Mouse (Mus musculus) forebrain, embryonic 13.5 days (tissue): ENCODE data around the gene Zdhhc8. TPM values are rescaled to one million over a fixed set of nuclear protein-coding genes. Genes with fewer than 3 reads are reported as not detected.

ENCODE experiments used
- ATAC-seq: fragments of 200-750 bp; cut with Nextera tagmentation; 2 replicates; pipeline ENCODE4 v1.8.0; 2017
- H3K27ac ChIP-seq: fragments of 300-500 bp; sonication (generic); 2 replicates; pipeline ENCODE4 v1.5.1; 2015; ENCODE audit warnings: inconsistent platforms, mild to moderate bottlenecking, moderate library complexity
- H3K27me3 ChIP-seq: fragments of 300-500 bp; sonication (generic); 2 replicates; pipeline ENCODE4 v1.6.1; 2015; ENCODE audit warnings: mild to moderate bottlenecking, inconsistent platforms
- H3K36me3 ChIP-seq: fragments of 300-500 bp; sonication (generic); 2 replicates; pipeline ENCODE4 v1.6.1; 2015; ENCODE audit warnings: mild to moderate bottlenecking, inconsistent platforms; ENCODE audit not compliant: poor library complexity, severe bottlenecking
- H3K4me1 ChIP-seq: fragments of 300-500 bp; sonication (generic); 2 replicates; pipeline ENCODE4 v1.6.1; 2015; ENCODE audit warnings: inconsistent platforms
- H3K4me2 ChIP-seq: fragments of 300-500 bp; sonication (generic); 2 replicates; pipeline ENCODE4 v1.6.1; 2015; ENCODE audit warnings: inconsistent platforms, mild to moderate bottlenecking, moderate library complexity
- H3K4me3 ChIP-seq: fragments of 300-500 bp; sonication (generic); 2 replicates; pipeline ENCODE4 v1.5.1; 2015; ENCODE audit warnings: mild to moderate bottlenecking, inconsistent platforms
- H3K9ac ChIP-seq: fragments of 300-500 bp; sonication (generic); 2 replicates; pipeline ENCODE4 v1.6.1; 2015; ENCODE audit warnings: mild to moderate bottlenecking, inconsistent platforms
- H3K9me3 ChIP-seq: fragments of 300-500 bp; sonication (generic); replicated peaks from 2 replicates; pipeline ENCODE4 v1.6.1; 2016; ENCODE audit warnings: inconsistent platforms
- WGBS: fragments of 180-500 bp; shearing (Covaris S2); methylation state at CpG from one replicate; pipeline ENCODE4 v1.1.7; 2015; 5-methylcytosine and 5-hydroxymethylcytosine counted together
- polyA plus RNA-seq: library from polyadenylated mRNA; unstranded; fragments of >200 nt; fragmentation: Nextera tagmentation; extraction: Ambion mirVana; gene quantifications from 2 replicates; pipeline ENCODE4 v1.2.1, GENCODE M21; 2015

Zdhhc8 gene
- 7.7 and 8.4 TPM in 2 replicates for polyA plus RNA-seq

DNA sequence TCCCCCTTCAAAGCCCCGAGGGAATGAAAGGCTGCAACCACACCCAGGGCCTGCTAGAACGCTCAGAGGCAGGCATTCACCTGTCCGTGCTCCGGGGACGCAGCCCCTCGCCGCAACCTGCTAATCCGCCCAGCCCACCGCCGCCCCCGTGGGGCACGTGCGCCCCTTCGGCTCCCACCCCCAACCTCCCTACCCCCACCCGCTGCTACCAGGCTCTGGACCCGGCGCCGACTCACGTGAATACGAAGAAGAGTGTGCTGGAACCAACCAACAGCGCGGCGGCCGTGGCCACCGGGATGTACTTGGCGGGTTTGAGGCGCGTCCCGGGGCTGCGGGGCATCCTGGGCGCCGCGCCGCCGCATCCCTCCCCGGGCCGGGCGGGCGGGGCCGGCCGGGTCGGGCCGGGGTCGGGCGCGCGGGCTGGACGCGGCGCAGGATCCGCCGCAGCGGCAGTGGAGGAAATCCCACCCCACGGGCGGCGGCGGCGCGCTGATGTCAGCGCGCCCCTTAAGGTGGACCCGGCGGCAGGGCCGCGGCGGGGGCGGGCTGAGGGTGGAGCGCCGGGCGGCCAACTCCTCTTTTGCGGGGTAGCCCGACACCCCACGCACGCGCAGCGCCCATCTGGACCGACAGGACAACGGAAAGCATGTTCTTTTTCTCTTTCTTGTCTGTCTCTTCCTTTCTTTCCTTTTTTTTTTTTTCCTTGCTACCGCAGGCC lies at the start of gene Zdhhc8:
Zdhhc8 (minus strand) TSS at position 466 of the 718 bp plus-strand sequence.
- H3K27ac ChIP-seq, result peak within 1 kb of the TSS; percentile 88
- peaks cover 42% of the 10 kb centered on the region for H3K4me1 ChIP-seq
- H3K9ac ChIP-seq, result peak within 1 kb of the TSS; percentile 91
- H3K27me3 ChIP-seq, result no peaks in the 10 kb centered on the region
- H3K9me3 ChIP-seq, result no peaks in the 10 kb centered on the region
- ATAC-seq, result peak; percentile 81
- H3K4me3 ChIP-seq, result peak within 1 kb of the TSS; percentile 86
- H3K4me2 ChIP-seq, result peak within 1 kb of the TSS; percentile 92
- H3K36me3 ChIP-seq, result peaks cover 25% of the 10 kb centered on the region
- WGBS, result 1% methylated on average over 57 of the region's 79 CpGs

DNA sequence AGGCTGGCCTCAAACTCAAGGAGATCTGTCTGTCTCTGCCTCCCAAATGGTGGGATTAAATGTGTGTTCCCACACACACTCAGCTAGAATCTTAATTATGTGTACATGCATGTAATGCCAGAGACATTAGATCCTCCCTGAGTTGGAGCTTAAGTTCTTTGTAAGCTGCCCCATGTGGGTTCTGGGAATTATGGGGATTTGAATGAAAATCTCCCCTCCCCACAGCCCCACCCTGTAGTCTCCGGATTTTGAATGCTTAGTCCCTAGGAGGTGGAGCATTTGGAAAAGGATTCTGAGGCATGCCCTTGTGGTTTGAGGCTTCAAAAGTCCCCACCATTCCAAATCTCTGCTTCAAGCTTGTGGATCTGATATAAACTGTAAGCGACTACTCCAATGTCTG lies 40.2 kb upstream of the Zdhhc8 start:
- Histone ChIP-seq H3K36me3 (peaks cover 96% of the 10 kb centered on the region), H3K9me3 (no peaks in the 10 kb centered on the region), H3K4me3 (no peak overlapping the region), H3K27ac (no peak overlapping the region), H3K4me2 (no peak overlapping the region), H3K9ac (no peak overlapping the region), H3K27me3 (no peaks in the 10 kb centered on the region), H3K4me1 (no peaks in the 10 kb centered on the region)
- no peak for ATAC-seq
- WGBS, result 67% methylated on average over 2 of the region's 2 CpGs

DNA sequence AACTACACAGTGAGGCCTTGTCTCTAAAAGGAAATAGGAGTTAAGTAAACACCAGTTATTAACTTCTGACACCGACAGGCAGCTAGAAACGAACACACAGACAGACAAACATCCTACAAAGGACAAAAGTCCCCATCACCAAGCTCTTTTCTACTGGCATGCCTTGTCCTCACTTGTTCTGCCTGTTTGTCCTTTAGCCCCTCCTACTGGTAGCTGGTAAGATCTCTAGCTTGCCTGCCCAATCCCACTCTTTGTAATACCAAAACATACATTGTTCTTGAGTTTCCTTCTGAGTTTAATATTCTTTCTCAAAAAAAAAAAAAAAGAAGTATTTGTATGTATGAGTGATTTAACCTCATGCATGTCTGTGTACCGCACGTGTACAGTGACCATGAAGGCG lies 33.2 kb upstream of the Zdhhc8 start:
- Histone ChIP-seq H3K9ac (no peak overlapping the region), H3K4me3 (no peak overlapping the region), H3K27ac (no peak overlapping the region), H3K27me3 (no peaks in the 10 kb centered on the region), H3K4me2 (no peak overlapping the region), H3K36me3 (peaks cover 93% of the 10 kb centered on the region), H3K4me1 (no peaks in the 10 kb centered on the region), H3K9me3 (no peaks in the 10 kb centered on the region)
- WGBS, result 90% methylated on average over 5 of the region's 5 CpGs
- no peak for ATAC-seq

DNA sequence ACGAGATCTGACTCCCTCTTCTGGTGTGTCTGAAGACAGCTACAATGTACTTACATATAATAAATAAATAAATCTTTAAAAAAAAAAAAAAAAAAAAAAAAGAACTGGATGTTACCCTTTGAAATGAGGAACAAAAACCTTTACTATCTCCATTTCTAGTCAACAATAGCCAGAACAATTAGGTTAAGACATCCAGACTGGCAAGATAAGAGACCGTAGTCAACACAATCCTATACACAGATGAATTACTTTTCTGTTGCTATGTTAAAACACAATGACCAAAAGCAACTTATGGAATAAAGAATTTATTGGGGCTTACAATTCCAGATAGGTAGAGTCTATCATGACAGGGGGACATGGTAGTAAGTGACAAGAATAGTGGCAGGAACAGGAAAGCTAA lies 30.1 kb upstream of the Zdhhc8 start:
- H3K4me2 ChIP-seq, result no peak overlapping the region

DNA sequence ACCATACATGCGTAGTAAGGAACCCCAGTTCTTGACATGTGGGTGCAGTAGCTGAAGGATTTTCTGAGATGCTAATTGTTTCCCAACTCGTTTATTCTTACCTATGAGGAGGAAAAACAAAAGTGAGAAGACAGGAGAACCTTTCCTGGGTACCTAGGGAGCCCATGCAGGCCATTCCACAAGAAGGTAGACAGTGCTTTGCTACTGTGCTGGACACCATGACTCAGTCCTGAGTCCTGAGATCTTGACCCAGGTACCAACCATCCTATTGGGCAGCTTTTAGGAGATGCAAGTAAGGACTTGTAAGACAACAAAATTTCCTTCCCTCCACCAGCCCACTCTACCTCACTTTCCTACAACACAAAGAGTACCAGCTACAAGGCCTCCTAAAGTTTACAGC lies 23.3 kb upstream of the Zdhhc8 start, which contains the start of gene Gm49776:
Gm49776 (minus strand) TSS at position 101 of the 400 bp plus-strand sequence.
- 98% methylated on average over 2 of the region's 2 CpGs for WGBS
- no peak within 1 kb of the TSS for H3K4me3 ChIP-seq
- no peaks in the 10 kb centered on the region for H3K9me3 ChIP-seq
- H3K4me2 ChIP-seq, result no peak within 1 kb of the TSS
- H3K4me1 ChIP-seq, result no peaks in the 10 kb centered on the region
- no peaks in the 10 kb centered on the region for H3K27me3 ChIP-seq
- peaks cover 97% of the 10 kb centered on the region for H3K36me3 ChIP-seq
- ATAC-seq, result no peak
- no peak within 1 kb of the TSS for H3K9ac ChIP-seq
- no peak within 1 kb of the TSS for H3K27ac ChIP-seq

More for the DNA sequence above, 30.1 kb upstream of the Zdhhc8 start:
- Histone ChIP-seq H3K36me3 (peaks cover 92% of the 10 kb centered on the region), H3K27ac (no peak overlapping the region), H3K27me3 (no peaks in the 10 kb centered on the region), H3K9me3 (no peaks in the 10 kb centered on the region), H3K4me3 (no peak overlapping the region), H3K9ac (no peak overlapping the region), H3K4me1 (no peaks in the 10 kb centered on the region)
- ATAC-seq, result no peak
- WGBS, result 88% methylated on average over 2 of the region's 2 CpGs

DNA sequence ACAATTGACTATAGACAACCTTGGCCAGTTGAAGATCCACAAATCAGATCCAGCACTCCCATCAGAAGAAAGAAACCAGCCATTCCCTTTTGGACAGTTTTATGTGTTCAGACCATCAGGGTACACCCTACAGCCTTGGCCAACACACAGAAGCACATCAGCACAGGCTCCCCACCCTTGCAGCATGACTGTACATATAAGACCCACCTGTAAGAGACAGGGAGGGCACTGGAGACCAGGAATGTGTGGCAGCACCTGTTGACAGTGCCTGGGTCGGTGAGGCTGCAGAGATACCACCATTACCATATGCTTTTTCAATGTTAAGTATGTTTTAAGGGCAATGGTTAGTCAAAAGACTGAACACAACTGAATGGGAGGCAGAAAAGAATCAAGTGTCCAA lies 18.9 kb upstream of the Zdhhc8 start:
- WGBS, result 73% methylated on average over 1 of the region's 1 CpGs
- H3K4me2 ChIP-seq, result no peak overlapping the region

DNA sequence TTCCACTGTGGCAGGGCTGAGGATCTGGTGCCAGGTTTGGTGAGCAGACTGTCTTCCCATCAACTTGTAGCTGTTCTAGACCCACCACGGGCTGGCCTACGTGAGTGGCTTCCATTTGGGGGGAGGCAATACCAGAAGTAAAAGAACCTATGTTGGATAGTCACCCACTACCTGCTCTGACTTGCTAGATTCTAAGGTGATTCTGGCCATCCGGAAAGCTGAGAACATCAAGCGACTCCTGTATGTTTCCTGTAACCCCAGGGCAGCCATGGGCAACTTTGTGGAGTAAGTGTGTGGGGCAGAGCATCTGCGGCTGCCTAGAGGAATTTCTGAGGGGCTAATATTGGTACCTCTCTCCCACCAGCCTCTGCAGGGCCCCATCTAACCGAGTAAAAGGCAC lies 17.8 kb upstream of the Zdhhc8 start:
- H3K9ac ChIP-seq, result no peak overlapping the region
- WGBS, result 89% methylated on average over 6 of the region's 6 CpGs
- H3K4me1 ChIP-seq, result peaks cover 24% of the 10 kb centered on the region
- no peak overlapping the region for H3K4me2 ChIP-seq
- no peaks in the 10 kb centered on the region for H3K9me3 ChIP-seq
- no peaks in the 10 kb centered on the region for H3K27me3 ChIP-seq
- no peak overlapping the region for H3K4me3 ChIP-seq
- no peak overlapping the region for H3K27ac ChIP-seq
- no peak for ATAC-seq
- H3K36me3 ChIP-seq, result peaks cover 75% of the 10 kb centered on the region

More for the DNA sequence above, 18.9 kb upstream of the Zdhhc8 start:
- no peaks in the 10 kb centered on the region for H3K9me3 ChIP-seq
- peaks cover 85% of the 10 kb centered on the region for H3K36me3 ChIP-seq
- H3K4me3 ChIP-seq, result no peak overlapping the region
- H3K27me3 ChIP-seq, result no peaks in the 10 kb centered on the region
- H3K9ac ChIP-seq, result no peak overlapping the region
- H3K27ac ChIP-seq, result no peak overlapping the region
- H3K4me1 ChIP-seq, result peaks cover 23% of the 10 kb centered on the region
- no peak for ATAC-seq

DNA sequence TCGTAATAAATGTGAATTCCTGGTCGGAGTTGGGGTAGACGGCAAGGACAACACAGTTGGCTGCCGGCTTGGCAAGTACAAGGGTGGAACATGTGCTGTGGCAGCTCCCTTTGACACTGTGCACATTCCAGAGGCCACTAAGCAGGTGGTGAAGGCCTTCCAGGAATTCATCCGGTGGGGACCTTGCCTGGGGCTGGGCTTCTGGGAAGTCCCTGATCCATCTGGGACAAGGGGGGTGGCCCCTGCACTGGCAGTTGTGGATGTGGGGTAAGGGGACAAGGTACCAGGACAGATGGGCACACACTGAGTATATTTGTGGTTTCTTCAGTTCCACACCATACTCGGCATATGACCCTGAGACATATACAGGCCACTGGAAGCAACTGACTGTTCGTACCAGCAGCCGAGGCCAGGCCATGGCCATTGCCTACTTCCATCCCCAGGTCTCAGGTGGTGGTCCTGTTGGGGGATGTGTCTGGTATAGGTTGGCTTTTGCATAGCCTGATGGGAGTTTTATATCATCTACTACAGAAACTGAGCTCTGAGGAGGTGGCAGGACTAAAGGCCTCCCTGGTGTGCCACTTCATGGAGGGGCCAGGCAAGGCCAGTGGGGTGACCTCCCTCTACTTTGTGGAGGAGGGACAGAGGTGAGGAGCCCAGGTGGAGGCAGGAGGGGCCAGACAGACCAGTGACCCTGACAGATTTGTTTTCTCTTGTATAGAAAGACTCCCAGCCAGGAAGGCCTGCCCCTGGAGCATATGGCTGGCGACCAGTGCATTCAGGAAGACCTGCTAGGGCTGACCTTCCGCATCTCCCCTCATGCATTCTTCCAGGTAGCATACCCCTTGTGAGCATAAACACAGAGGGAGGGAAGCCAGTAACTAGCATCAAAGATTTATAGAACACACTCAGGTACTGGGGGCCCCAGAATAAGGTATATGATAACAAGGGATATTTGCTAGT lies 16.2 kb upstream of the Zdhhc8 start:
- Histone ChIP-seq H3K27ac (0 out of 2 replicates have a peak overlapping the region, but pooled peaks have one; percentile 6), H3K4me1 (peaks cover 40% of the 10 kb centered on the region), H3K4me3 (peak overlapping the region; percentile 97), H3K9ac (peak overlapping the region; percentile 91), H3K27me3 (no peaks in the 10 kb centered on the region), H3K4me2 (peak overlapping the region; percentile 98), H3K36me3 (peaks cover 69% of the 10 kb centered on the region), H3K9me3 (no peaks in the 10 kb centered on the region)
- no peak for ATAC-seq
- 67% methylated on average over 10 of the region's 10 CpGs for WGBS

DNA sequence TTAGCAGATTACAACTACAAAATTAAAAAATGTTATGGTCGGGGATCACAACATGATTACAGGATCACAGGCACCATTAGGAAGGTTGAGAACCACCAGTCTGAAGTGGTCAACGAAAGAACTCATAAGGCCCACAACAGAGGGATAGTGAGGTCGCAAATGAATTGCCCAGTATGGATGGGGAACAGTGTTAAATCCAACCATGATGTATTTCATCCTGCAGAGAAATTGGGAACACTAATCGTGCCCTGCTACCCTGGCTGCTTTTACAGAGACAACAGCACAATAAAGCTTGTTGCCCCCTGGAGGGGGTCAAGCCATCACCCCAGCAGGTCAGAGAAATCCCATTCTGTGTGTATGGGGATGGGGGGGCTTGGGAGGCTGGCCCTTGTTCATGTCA lies 15.3 kb upstream of the Zdhhc8 start:
- Histone ChIP-seq H3K4me1 (peaks cover 48% of the 10 kb centered on the region), H3K4me3 (peak overlapping the region; percentile 97), H3K36me3 (peaks cover 69% of the 10 kb centered on the region), H3K27me3 (no peaks in the 10 kb centered on the region), H3K27ac (0 out of 2 replicates have a peak overlapping the region, but pooled peaks have one; percentile 6), H3K9me3 (no peaks in the 10 kb centered on the region), H3K4me2 (peak overlapping the region; percentile 98), H3K9ac (peak overlapping the region; percentile 91)
- 55% methylated on average over 4 of the region's 4 CpGs for WGBS
- ATAC-seq, result no peak

DNA sequence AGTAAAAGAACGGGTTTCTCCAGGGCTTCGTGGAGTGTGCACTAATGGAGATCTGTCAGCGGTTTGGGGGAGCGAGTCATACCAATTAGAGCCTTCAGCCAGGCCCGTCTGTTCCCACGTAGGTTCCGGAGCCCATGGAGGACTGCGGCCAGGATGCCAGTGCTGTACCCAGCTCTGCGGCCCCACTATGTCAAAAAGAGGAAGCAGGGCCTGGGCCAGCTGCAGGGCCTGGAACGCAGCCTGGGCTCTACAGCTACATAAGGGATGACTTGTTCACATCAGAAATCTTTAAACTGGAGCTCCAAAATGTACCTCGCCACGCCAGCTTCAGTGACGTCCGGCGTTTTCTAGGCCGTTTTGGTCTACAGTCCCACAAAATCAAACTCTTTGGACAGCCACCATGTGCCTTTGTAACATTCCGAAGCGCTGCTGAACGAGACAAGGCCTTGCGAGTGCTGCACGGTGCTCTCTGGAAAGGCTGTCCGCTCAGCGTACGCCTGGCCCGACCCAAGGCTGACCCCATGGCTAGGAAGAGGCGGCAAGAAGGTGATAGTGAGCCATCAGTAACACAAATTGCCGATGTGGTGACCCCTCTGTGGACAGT lies 14.5 kb upstream of the Zdhhc8 start:
- peaks cover 69% of the 10 kb centered on the region for H3K36me3 ChIP-seq
- H3K9me3 ChIP-seq, result no peaks in the 10 kb centered on the region
- peak overlapping the region; percentile 91 for H3K9ac ChIP-seq
- no peaks in the 10 kb centered on the region for H3K27me3 ChIP-seq
- H3K4me3 ChIP-seq, result peak overlapping the region; percentile 97
- H3K27ac ChIP-seq, result peak overlapping the region; percentile 89
- ATAC-seq, result peak; percentile 36
- 10% methylated on average over 27 of the region's 27 CpGs for WGBS
- peaks cover 48% of the 10 kb centered on the region for H3K4me1 ChIP-seq
- H3K4me2 ChIP-seq, result peak overlapping the region; percentile 98

DNA sequence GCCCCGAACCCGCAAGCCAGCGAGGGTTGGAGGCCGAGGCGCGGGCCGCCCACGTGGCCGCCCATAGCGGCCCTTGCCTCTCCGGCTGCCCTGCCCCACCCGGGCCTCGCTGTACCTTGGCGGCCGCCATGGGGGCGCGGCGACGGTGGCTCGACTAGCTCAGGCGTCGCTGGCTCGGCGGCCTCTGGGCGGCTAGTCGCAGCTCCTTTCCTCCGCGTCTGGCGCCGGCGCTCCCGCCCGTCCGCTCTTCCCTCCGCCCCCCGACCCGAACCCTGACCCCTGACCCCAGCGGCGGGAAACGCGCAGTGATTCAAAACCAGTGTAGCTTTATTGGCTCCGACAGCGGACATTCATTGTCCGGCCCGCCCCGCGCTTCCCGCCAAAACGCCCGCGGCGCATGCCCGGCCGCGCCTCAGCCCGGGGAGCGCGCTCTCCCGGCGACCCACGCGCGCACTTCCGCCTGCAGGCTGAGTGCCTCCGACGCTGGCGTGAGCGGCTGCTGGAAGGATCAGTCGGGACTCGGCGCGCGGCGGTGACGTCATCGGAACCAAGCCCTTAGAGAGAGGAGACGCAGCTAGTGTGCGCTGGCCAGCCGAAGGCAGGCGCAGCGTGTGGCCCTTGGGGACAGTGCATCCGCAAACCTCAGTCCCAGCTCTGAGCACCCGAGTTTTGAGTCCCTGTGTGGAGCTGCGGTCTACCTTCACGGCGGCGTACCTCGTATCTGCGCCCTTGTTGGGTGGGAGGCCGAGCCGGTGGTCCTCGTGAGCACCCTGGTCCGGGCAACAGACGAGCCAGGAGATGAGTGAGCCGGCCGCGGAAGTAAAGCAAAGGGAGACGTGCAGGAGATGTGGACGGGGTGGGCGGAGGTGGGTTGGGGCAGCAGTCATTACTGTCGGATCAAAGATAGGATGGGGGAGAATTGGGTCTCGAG lies 13.8 kb upstream of the Zdhhc8 start, which contains the start of the genes Trmt2a and Ranbp1:
Trmt2a (plus strand) TSS at position 247 of the 931 bp plus-strand sequence.
Ranbp1 (minus strand) TSS at position 300 of the 931 bp plus-strand sequence.
- H3K4me2 ChIP-seq, result peak within 1 kb of the TSS; percentile 98
- H3K27ac ChIP-seq, result peak within 1 kb of the TSS; percentile 89
- peak; percentile 96 for ATAC-seq
- H3K36me3 ChIP-seq, result peaks cover 69% of the 10 kb centered on the region
- peaks cover 48% of the 10 kb centered on the region for H3K4me1 ChIP-seq
- WGBS, result under 1% methylated on average over 101 of the region's 102 CpGs
- no peaks in the 10 kb centered on the region for H3K9me3 ChIP-seq
- no peaks in the 10 kb centered on the region for H3K27me3 ChIP-seq
- H3K9ac ChIP-seq, result peak within 1 kb of the TSS; percentile 92
- peak within 1 kb of the TSS; percentile 97 for H3K4me3 ChIP-seq
